Mouse (Mus musculus) left cerebral cortex, adult 8-10 months (tissue): ENCODE measurements at regions not wholly inside any gene's neighbourhood (a gene's known extent, or its start where the extent isn't known, plus 50 kb on each side); places are given as distances from the start of the nearest gene placed in this dataset.

ENCODE experiments used
- DNase-seq, 2 experiments: peaks; one replicate each; pipeline ENCODE4 v3.0.0; 2022; ENCODE audit warnings: low spot score in 2 of 2

DNA sequence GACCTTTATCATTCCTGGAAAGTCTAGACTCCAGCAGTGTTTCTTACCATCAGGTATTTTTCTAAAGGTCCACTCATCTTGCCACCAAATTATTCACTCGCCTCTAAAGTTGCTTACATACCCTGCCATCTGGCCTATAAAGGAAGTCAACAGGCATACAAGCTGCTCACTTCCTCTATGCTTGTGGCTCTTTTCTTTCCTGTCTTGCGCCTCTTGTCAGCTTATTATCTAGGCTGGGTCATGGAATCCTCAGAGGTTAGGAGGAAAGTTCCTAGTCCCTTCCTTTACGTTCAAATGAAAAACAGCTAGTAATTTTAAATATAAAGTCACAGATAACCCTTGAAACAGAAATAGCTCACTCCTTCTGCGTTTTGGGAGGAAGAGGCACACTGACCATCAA lies 97.9 kb downstream of the Lipi start:
- DNase-seq: no peak

GRCm38 (mm10) chr16:75483878-75484277 lies 102.0 kb downstream of the Lipi start:
- DNase-seq: no peak

DNA sequence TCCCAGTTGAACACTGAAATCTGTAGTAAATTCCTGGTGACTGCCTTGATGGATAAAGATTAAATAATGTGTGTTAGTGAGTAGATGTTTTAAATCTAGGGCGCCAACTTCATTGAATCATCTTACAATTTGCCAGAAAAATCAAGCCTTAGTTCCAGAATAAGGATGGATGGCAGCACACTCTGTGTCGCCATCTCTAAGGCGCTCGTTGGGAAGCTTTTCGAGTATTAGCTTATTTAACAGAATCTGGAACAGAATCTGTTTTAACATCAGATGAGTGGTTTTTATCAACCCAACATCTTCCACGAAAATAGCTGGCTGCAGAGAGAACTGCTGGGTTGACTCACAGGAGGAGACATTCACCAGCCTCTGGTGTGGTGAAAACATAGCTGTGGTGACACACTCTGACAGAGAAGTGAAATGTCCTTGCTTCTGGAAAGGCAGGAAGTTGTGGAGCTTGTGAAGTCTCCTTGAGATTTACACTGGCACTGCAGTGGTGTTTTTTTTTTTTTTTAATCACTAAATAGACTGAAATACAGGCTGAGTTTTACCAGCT lies 120.4 kb downstream of the Lipi start:
- peak in 1 of 2 experiments; percentile 8 for DNase-seq

DNA sequence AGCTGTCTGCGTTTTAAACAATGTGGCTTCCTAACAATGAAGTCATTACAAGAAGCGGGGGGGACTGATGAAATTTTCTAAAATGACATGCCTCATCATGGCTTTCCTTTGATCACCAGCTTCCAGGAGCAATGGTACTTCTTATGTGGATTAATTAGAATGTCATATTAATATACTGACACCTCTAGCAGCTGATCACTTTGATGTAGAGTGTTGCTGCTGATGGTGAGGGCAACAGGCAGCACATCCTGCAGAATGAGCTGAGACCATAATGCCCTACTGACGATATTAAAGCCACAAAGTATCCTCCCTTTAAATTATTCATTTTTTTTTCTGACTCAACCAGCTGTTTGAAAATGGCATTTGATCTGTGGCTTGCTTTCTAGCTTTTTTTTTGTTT lies 123.7 kb downstream of the Lipi start:
- no peak for DNase-seq

DNA sequence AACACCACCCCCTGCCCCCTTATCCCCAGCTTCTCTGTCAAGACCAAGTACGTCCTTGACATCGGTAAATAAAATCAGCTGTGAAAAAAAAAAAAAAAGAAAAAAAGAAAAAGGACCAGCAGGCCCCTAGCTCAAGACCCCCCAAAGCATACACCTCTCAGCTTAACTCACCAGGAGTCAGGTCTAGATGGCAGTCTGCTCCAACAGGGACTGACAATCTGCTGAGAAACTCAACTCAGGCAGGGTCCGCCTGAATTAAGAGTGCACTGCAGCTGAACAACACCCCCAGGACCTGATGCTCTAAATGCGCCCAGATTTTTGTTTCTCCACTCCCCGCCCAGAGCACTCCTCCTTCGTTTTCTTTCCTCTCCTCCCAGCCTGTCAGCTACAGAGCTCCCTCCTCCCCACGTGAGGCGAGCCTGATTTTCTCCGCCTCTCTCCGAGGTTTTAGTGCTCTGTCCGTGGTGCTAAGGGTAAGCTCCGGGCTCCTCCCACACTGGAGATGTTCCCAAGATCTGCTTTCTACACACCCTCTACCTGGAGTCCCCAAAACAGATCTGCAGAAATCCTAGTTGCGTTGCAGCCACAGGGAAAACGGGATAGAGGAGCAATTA lies 138.9 kb downstream of the Lipi start:
- DNase-seq: peak; percentile 18 to 39

GRCm38 (mm10) chr16:75439296-75439695 lies 146.6 kb downstream of the Lipi start:
- DNase-seq: peak in 1 of 2 experiments; percentile 12

DNA sequence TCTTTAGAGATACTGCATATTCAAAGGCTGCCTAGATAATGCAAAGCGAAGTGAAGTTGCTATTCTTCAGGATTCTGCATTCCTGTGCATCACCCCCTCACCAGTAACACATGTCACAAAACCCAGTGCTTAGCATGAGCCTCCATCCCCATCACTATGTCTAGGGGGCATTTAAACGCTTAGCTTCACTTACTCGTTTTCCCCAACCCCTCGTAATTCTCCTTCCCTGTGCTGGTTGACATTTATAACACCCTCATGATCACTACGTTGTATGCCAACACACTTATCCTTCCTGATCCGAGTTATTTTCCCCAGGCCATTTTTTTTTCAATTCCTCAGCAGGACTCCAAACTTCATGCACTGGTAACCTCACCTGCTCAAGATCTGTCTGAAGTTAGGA lies 152.6 kb downstream of the Lipi start:
- DNase-seq: no peak

GRCm38 (mm10) chr16:75384526-75385222 lies 201.2 kb downstream of the Lipi start:
- no peak for DNase-seq

GRCm38 (mm10) chr16:75381191-75381590 lies 204.7 kb downstream of the Lipi start:
- no peak for DNase-seq

DNA sequence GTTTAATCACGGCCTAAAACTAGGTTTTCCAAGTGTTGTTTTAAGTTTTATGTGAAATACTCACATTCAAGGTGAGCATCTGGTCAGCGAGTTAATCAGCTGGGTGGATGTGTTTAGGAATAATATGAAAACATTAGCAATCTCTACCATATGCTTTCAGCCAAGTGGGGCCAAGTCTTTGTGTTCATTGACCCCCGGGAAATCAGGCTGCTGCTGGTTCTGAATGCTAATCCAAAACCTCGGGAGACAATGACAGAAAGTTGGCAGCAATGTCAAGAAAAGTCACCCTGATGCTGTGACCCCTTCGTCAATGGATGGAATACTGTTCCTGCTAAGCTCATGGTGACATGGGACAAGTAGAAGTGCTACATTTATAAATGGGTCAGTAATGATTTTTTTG lies 216.2 kb downstream of the Lipi start:
- DNase-seq: no peak

DNA sequence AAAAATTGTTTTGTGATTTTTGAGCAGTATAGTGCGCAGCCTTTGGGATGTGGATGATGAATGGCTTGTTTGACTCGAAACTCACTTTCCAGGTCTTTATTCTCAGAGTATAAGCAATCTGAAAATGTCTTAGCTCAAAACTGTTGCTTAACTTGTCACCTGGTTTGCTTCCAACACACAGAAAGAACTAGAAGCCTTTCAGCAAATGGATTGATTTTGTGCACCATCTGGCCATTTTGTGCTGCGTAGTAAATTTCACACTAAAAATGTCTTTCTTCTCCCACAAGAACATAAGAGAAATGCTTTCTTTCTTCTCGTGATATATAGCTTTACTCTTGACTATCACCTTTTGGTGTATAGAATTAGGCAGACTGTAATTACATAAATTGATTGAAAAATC lies 219.1 kb downstream of the Lipi start:
- peak in 1 of 2 experiments; percentile 25 for DNase-seq

- no peak for DNase-seq
Observed at GRCm38 (mm10) chr16:75365361-75365994, 220.4 kb downstream of the Lipi start.

DNA sequence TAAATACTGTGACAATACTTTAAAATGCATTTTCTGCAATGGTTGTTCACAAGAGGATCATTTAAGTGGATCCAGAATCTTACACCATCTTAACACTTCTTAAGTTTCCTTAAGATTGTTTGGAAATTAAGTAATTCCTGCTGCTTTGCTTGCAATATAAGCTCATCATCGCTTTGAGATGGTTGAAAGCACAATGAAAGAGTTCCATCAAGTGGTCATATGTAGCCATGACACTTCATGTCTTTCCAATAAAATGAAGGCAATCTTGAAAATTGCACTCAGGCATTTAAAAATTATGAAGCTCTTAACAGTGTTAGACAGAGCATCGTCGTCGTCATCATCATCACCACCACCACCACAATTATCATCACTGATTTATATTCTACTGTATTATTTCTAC lies 223.8 kb downstream of the Lipi start:
- no peak for DNase-seq

DNA sequence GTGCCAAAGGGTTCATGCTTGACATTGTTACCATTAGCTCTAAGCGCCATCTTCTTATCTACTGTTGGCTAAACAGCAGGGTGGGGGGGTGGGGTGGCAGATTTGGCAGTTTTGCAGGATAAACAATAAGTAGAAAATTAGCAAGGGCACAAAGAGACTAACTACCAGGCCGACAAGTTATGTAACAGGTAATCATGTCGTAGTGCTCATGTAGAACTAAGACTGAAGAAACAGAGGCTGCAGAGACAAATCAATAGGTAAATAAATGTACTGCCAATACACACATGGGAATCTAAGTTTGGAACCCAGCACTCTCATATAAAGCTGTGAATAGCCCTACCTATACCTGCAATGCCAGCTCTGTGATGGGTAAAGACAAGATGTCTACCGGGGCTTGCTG lies 225.1 kb downstream of the Lipi start:
- no peak for DNase-seq

- DNase-seq: no peak
Observed at GRCm38 (mm10) chr16:75353394-75353793, 232.5 kb downstream of the Lipi start.

DNA sequence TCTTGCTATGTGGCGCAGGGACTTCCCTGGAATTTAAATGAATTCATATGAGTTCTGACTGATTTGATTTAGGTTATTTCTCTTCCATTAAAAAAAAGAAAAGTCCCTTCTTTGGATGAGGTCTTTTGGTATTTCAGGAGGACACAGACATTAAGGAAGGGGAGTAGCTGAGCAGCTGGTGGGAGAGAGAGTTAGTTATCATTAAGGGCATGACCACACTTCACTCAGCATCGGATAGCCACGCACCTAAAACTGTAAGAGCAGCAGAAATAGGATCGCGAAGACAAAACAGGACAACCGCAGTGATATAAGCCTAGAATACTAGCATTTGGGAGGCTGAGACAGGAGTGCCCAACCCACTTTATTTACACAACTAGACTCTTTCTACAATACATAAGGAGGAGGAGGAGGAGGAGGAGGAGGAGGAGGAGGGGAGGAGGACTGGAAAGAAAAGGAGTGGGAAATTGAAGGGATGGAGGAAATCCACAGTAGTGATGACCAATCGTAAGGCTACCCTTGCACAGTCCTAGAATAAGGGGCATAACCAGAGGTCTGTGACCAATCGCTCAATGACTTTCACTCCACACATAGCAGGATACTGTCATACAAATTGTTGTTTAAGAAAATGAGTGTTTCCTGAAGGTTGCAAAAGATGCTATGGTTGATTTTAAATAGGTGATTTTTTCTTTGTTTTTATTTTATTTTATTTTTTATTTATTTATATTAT lies 241.5 kb downstream of the Lipi start:
- DNase-seq: no peak

DNA sequence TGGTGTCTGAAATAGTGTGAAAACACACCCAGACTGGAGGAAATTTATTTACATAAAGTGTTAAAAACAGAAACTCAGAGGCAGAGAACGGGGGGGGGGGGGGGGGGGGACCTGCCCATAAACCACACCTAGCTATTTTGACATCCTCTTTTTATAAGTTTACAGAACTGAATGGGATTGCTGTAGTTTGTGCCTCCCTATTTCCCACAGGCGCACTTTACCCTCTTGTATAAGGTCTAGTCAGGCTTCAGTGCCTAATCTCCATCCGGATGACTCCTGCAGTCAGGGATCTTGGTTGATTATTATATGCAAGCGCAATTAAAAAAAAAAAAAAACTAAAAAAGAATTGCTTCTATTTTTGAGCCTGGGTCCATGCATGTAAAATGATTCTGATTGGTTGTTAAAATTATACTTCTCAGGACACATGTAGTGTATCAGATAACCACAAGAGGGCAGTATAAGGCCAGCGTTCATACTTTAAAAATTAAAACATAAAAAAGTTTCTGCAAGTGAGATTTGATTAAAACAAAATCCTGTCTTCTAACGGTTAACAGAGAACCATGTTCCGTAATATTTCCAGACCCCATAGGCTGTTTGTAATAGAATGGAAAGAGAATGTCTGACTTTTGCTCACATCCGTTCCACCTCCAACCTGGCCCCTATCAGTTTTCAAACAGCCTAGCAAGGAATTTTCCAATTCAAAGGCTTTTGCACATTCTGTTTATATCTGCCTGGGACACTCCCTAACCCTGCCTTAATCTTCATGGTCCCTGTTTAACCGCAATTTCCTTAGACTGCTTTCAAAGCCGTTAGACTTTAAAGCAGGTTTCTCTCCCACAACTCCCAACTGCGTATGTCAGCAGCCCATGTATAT lies 242.6 kb downstream of the Lipi start:
- DNase-seq: no peak

- DNase-seq: no peak
Observed at GRCm38 (mm10) chr16:75334228-75334627, 251.6 kb downstream of the Lipi start.

GRCm38 (mm10) chr16:75333750-75334149 lies 252.1 kb downstream of the Lipi start:
- no peak for DNase-seq

DNA sequence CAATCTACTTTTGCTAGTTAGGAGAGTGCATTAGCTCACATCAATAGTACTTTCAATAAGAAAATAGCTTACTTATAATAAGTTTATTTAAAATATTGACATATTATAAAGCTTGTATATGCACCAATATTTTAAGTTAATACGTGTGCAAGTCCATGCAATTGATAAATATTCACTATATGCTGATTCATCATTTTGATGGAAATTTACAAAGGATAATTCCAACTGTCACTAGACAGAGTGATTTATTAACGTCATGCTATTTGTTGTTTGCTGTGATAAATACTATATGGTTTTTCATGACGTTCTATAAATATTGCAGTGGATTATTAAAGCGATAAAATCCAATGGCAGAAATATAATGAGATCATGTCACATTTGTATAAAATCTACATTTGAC lies 253.0 kb downstream of the Lipi start:
- DNase-seq: no peak

DNA sequence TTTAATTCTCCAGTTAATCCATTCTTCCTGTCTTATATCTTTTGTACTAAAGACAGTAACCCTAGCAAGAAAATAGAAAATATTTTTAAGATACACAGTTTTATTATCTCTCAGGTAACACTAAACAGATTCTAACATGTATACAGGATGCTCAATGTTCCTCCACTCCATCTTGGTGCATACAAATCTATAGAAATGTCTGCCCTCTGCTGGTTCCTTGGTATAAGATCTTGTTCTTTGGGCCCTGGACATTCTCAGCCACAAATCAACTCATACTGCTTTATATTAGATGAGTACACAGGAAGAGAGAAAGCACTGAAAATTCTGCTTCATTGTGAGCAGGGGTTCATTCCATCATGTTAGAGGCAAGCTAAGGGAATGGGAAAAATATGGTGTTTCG lies 260.6 kb downstream of the Lipi start:
- DNase-seq: no peak
